Mouse (Mus musculus) lung, embryonic 15.5 days (tissue): Measurements from ENCODE around the gene Ppp2r5b. TPM values are rescaled to one million over a fixed set of nuclear protein-coding genes. Genes with fewer than 3 reads are reported as not detected.
A peak's percentile ranks its signal among the peaks of the same experiment; 100 is the strongest.

ENCODE experiments used
- ATAC-seq: fragments of 200-750 bp; cut with Nextera tagmentation; 2 replicates; pipeline ENCODE4 v1.8.0; 2017; ENCODE audit warnings: moderate number of reproducible peaks, borderline replicate concordance; ENCODE audit not compliant: low FRiP score, low TSS enrichment; ENCODE audit errors: extremely low read depth
- H3K27ac ChIP-seq: fragments of 300-500 bp; sonication (generic); 2 replicates; pipeline ENCODE4 v1.5.1; 2015; ENCODE audit warnings: moderate library complexity, mild to moderate bottlenecking, inconsistent platforms
- H3K27me3 ChIP-seq: fragments of 300-500 bp; sonication (generic); 2 replicates; pipeline ENCODE4 v1.6.1; 2015; ENCODE audit warnings: inconsistent platforms
- H3K36me3 ChIP-seq: fragments of 300-500 bp; sonication (generic); 2 replicates; pipeline ENCODE4 v1.6.1; 2015; ENCODE audit warnings: inconsistent platforms
- H3K4me1 ChIP-seq: fragments of 300-500 bp; sonication (generic); 2 replicates; pipeline ENCODE4 v1.6.1; 2015; ENCODE audit warnings: inconsistent platforms
- H3K4me2 ChIP-seq: fragments of 300-500 bp; sonication (generic); 2 replicates; pipeline ENCODE4 v1.6.1; 2015; ENCODE audit warnings: inconsistent platforms, mild to moderate bottlenecking, moderate library complexity
- H3K4me3 ChIP-seq: fragments of 300-500 bp; sonication (generic); 2 replicates; pipeline ENCODE4 v1.5.1; 2015; ENCODE audit warnings: mild to moderate bottlenecking, inconsistent platforms
- H3K9ac ChIP-seq: fragments of 300-500 bp; sonication (generic); 2 replicates; pipeline ENCODE4 v1.6.1; 2015; ENCODE audit warnings: inconsistent platforms
- H3K9me3 ChIP-seq: fragments of 300-500 bp; sonication (generic); 2 replicates; pipeline ENCODE4 v1.6.1; 2016; ENCODE audit warnings: inconsistent platforms
- WGBS: fragments of 180-500 bp; shearing (Covaris S2); methylation state at CpG from one replicate; pipeline ENCODE4 v1.1.7; 2015; 5-methylcytosine and 5-hydroxymethylcytosine counted together
- polyA plus RNA-seq: library from polyadenylated mRNA; unstranded; fragments of >200 nt; fragmentation: Nextera tagmentation; extraction: Ambion mirVana; gene quantifications from 2 replicates; pipeline ENCODE4 v1.2.1, GENCODE M21; 2015

The Ppp2r5b gene
- polyA plus RNA-seq, 1 experiment from 2014 or later, result 19.2 TPM

- H3K36me3 ChIP-seq, result peaks cover 8% of the 10 kb centered on the region; the same call in 1 of the 2 replicates
- H3K4me1 ChIP-seq, result peaks cover 15% of the 10 kb centered on the region
- WGBS, result 68% methylated on average over 2 of the region's 2 CpGs
- H3K4me2 ChIP-seq, result no peak overlapping the region
- H3K9me3 ChIP-seq, result no peaks in the 10 kb centered on the region
- no peaks in the 10 kb centered on the region for H3K27me3 ChIP-seq
- no peak for ATAC-seq
- no peak overlapping the region for H3K9ac ChIP-seq
- H3K27ac ChIP-seq, result no peak overlapping the region
- no peak overlapping the region for H3K4me3 ChIP-seq
These were observed 4.6 kb downstream of the Ppp2r5b start for GRCm38 (mm10) chr19:6231036-6231435.

DNA sequence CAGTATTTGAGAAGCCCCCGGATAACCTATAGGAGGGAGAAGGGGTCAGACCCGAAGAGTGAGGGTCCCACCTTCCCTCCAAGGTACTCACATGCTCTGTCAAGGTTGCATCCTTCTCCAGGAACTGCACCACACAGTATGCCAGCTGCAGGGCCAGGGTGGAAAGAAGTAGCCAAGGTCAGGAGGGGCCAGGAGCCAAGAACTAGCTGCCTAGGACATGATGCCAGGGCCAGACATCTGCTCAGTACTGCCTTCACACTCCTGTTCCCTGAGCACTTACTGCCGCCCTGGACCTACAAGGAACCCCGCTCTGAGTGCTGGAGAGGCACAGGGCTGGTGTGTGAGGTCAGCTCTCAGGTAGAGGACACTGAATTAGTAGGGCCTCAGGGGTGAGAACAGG is 5.3 kb downstream of the Ppp2r5b start:
- Histone ChIP-seq H3K4me3 (no peak overlapping the region), H3K27ac (no peak overlapping the region), H3K9ac (no peak overlapping the region), H3K9me3 (no peaks in the 10 kb centered on the region), H3K27me3 (no peaks in the 10 kb centered on the region), H3K4me2 (no peak overlapping the region), H3K4me1 (peaks cover 15% of the 10 kb centered on the region), H3K36me3 (peaks cover 8% of the 10 kb centered on the region; the same call in 1 of the 2 replicates)
- ATAC-seq, result no peak
- 73% methylated on average over 4 of the region's 4 CpGs for WGBS

GRCm38 (mm10) chr19:6227864-6228263 is 7.8 kb downstream of the Ppp2r5b start:
- no peaks in the 10 kb centered on the region for H3K27me3 ChIP-seq
- H3K9ac ChIP-seq, result no peak overlapping the region
- H3K9me3 ChIP-seq, result no peaks in the 10 kb centered on the region
- no peak overlapping the region for H3K4me2 ChIP-seq
- no peaks in the 10 kb centered on the region for H3K4me1 ChIP-seq
- H3K27ac ChIP-seq, result no peak overlapping the region
- peaks cover 8% of the 10 kb centered on the region; the same call in 1 of the 2 replicates for H3K36me3 ChIP-seq
- ATAC-seq, result no peak
- 88% methylated on average over 4 of the region's 4 CpGs for WGBS
- no peak overlapping the region for H3K4me3 ChIP-seq

DNA sequence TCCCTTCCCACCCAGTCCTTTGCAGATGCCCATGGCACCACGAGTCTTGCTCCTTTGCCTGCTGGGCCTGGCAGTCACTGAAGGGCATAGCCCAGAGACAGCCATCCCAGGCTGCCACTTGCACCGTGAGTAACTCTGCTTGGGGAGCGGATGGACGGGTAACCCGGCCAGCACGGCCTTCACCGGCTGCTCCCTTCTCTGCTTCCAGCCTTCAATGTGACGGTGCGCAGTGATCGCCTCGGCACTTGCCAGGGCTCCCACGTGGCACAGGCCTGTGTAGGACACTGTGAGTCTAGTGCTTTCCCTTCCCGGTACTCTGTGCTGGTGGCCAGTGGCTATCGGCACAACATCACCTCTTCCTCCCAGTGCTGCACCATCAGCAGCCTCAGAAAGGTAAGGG is 8.9 kb downstream of the Ppp2r5b start:
- no peak for ATAC-seq

GRCm38 (mm10) chr19:6226135-6226534 is 9.5 kb downstream of the Ppp2r5b start, which contains the start of gene Gpha2:
TSS of gene Gpha2 (plus strand) at chr19:6226380.
- Histone ChIP-seq H3K9me3 (no peaks in the 10 kb centered on the region), H3K27ac (no peak within 1 kb of the TSS), H3K4me1 (no peaks in the 10 kb centered on the region), H3K36me3 (0 out of 2 replicates have a peak, but pooled peaks cover 3% of the 10 kb centered on the region), H3K4me3 (no peak within 1 kb of the TSS), H3K9ac (no peak within 1 kb of the TSS), H3K4me2 (no peak within 1 kb of the TSS), H3K27me3 (no peaks in the 10 kb centered on the region)
- 10% methylated on average over 2 of the region's 2 CpGs for WGBS
- peak; percentile 23; the same call in 1 of the 2 replicates for ATAC-seq

More for the DNA sequence above, 8.9 kb downstream of the Ppp2r5b start:
- 0 out of 2 replicates have a peak, but pooled peaks cover 3% of the 10 kb centered on the region for H3K36me3 ChIP-seq
- H3K4me1 ChIP-seq, result no peaks in the 10 kb centered on the region
- no peak overlapping the region for H3K9ac ChIP-seq
- no peaks in the 10 kb centered on the region for H3K9me3 ChIP-seq
- H3K27me3 ChIP-seq, result no peaks in the 10 kb centered on the region
- no peak overlapping the region for H3K4me2 ChIP-seq
- H3K27ac ChIP-seq, result no peak overlapping the region
- 83% methylated on average over 14 of the region's 14 CpGs for WGBS
- no peak overlapping the region for H3K4me3 ChIP-seq

DNA sequence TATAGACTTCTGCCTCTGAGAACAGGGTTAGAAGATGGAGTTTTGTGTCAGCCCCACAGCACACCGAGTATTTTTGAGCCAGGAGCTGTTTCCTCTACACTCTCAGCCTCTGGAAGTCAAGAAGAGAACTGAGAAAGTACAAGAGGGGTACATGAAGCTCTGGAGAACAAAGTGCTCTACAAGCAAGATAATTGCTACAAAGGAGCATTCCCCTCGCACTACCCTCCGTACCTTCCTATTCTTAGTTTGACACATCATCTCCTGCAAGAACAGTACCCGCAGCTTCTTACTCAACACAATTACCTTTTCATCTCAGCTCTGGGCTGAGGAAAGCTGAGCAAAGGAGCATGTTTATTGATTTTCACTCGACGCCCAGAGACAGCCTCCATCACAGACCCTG is 17.1 kb downstream of the Ppp2r5b start:
- no peaks in the 10 kb centered on the region for H3K4me1 ChIP-seq
- WGBS, result 55% methylated on average over 6 of the region's 6 CpGs
- H3K4me2 ChIP-seq, result no peak overlapping the region
- no peaks in the 10 kb centered on the region for H3K36me3 ChIP-seq
- H3K4me3 ChIP-seq, result no peak overlapping the region
- no peak for ATAC-seq
- H3K9ac ChIP-seq, result no peak overlapping the region
- H3K9me3 ChIP-seq, result no peaks in the 10 kb centered on the region
- H3K27ac ChIP-seq, result no peak overlapping the region
- no peaks in the 10 kb centered on the region for H3K27me3 ChIP-seq

DNA sequence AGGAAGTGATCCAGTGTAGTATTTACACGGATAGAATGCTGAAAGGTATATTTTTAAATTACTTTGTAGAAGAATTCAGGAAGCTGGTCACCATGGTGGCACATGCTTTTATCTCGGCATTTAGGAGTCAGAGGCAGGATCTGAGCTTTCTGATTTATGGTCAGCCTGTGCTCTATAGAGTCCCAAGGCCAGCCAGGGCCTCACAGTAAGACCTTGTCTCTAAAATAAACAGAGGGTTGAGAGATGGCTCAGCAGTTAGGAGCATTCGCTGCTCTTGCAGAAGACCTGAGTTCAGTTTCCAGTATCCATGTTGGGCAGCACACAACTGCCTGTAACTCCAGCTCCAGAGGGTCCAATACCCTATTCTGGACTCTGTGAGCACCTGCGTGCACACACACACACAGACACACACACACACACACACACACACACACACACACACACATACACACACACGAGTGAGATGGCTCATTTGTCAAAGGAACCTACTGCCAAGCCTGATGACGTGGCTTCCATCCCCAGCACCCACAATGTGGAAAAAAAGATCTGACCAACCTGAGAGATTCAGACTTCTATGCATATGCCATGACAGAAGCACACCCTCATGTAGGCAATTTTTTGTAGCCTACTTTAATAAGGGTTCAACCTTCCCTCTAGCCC is 19.5 kb downstream of the Ppp2r5b start:
- no peak for ATAC-seq
- 51% methylated on average over 6 of the region's 6 CpGs for WGBS
- no peak overlapping the region for H3K9ac ChIP-seq

DNA sequence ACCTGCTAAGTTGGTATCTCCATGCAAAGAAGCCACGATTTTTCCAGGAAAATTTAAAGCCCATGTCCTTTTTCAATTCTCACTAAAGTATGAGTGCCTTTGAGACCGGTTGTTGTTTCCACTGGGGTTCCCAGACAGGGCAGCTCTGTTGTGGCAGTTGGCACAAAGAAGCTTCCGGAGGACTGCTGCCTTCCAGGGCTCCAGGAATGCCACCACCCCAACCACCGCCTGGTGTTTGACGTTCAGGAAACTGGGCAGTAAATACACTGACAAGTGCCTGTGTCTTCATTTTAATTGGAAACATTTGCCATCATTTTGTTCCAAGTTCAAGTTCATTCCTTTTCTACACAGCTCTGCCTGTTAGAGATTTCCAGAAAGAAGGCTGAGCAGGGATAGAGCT is 29.0 kb downstream of the Ppp2r5b start:
- Histone ChIP-seq H3K9ac (no peak overlapping the region), H3K27ac (no peak overlapping the region), H3K9me3 (no peaks in the 10 kb centered on the region), H3K27me3 (peaks cover 3% of the 10 kb centered on the region; the same call in 1 of the 2 replicates), H3K4me3 (no peak overlapping the region), H3K4me2 (no peak overlapping the region), H3K4me1 (no peaks in the 10 kb centered on the region), H3K36me3 (no peaks in the 10 kb centered on the region)
- ATAC-seq, result no peak
- 58% methylated on average over 5 of the region's 5 CpGs for WGBS

More for the DNA sequence above, 19.5 kb downstream of the Ppp2r5b start:
- H3K9me3 ChIP-seq, result no peaks in the 10 kb centered on the region
- H3K27ac ChIP-seq, result no peak overlapping the region
- H3K4me1 ChIP-seq, result no peaks in the 10 kb centered on the region
- no peaks in the 10 kb centered on the region for H3K27me3 ChIP-seq
- H3K4me2 ChIP-seq, result no peak overlapping the region
- no peak overlapping the region for H3K4me3 ChIP-seq
- no peaks in the 10 kb centered on the region for H3K36me3 ChIP-seq

DNA sequence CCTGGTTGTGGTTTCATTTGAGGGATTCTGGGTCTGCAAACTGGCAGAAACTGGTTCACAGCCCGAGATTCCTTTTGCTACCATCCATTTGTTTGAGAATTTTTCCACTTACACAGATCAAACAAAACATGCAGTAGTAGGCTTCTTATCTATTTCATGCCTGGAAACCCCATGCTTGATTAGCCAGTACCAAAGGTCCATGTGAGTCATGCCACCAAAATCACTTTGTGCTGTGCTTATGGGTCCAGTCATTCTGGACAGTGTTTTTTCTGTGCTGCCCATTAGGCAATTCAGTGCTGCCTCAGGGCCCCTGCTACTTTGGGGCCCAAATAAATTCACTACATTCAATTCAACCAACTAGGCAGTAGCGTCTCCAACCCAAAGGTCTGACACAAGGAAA is 31.4 kb downstream of the Ppp2r5b start:
- H3K9me3 ChIP-seq, result no peaks in the 10 kb centered on the region
- WGBS, result 60% methylated on average over 2 of the region's 2 CpGs
- no peak overlapping the region for H3K9ac ChIP-seq
- no peaks in the 10 kb centered on the region for H3K36me3 ChIP-seq
- no peaks in the 10 kb centered on the region for H3K4me1 ChIP-seq
- no peak for ATAC-seq
- H3K4me3 ChIP-seq, result no peak overlapping the region
- H3K27me3 ChIP-seq, result 0 out of 2 replicates have a peak, but pooled peaks cover 3% of the 10 kb centered on the region
- no peak overlapping the region for H3K4me2 ChIP-seq
- no peak overlapping the region for H3K27ac ChIP-seq

DNA sequence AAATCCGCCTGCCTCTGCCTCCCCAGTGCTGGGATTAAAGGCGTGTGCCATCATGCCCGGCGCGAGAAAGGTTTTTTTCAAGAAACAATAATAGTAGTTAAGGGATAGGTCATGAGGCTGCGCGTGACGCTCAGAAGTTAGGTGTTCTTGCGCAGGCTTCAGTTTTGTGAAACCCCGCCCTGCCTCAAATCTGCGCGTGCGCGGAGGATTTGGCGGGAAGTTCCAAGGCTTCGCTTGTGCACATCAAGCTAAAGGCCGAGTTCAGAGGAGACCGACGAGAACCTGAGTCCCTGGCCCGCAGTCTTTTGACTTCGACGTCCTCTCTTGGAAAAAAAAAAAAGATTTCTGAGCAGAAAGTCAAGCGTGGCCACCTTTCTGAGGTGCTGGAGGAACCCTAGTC is 51.5 kb downstream of the Ppp2r5b start, which contains the start of gene Majin:
Majin (plus strand) TSS at position 258 of the 400 bp plus-strand sequence.
- Histone ChIP-seq H3K27me3 (no peaks in the 10 kb centered on the region), H3K27ac (no peak within 1 kb of the TSS), H3K9me3 (no peaks in the 10 kb centered on the region), H3K9ac (no peak within 1 kb of the TSS), H3K4me2 (no peak within 1 kb of the TSS), H3K4me1 (no peaks in the 10 kb centered on the region), H3K36me3 (no peaks in the 10 kb centered on the region), H3K4me3 (no peak within 1 kb of the TSS)
- WGBS, result 84% methylated on average over 23 of the region's 23 CpGs
- ATAC-seq, result no peak

DNA sequence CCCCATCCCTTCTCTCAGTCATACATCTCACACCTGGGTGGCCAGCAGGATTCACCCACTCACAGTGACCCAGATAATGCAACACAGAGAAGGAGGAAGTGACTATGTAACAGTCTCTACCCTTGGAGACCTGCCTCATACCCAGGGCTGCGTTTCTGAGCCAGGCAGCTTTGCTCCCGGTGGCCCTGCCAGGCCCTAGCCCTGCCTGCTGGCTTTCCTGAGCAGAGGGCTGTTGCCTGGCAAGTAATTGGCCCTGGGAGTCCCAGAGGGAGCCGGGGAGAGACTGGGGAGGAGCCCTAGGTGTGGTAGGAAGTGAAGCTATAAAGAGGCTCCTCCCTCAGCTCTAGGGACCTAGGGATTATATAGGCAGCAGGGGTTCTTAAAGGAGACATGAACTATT is 53.1 kb downstream of the Ppp2r5b start:
- H3K27ac ChIP-seq, result no peak overlapping the region
- no peak for ATAC-seq
- H3K9me3 ChIP-seq, result no peaks in the 10 kb centered on the region
- no peaks in the 10 kb centered on the region for H3K4me1 ChIP-seq
- H3K4me3 ChIP-seq, result no peak overlapping the region
- H3K27me3 ChIP-seq, result no peaks in the 10 kb centered on the region
- 19% methylated on average over 3 of the region's 3 CpGs for WGBS
- H3K36me3 ChIP-seq, result no peaks in the 10 kb centered on the region
- H3K9ac ChIP-seq, result no peak overlapping the region
- no peak overlapping the region for H3K4me2 ChIP-seq

DNA sequence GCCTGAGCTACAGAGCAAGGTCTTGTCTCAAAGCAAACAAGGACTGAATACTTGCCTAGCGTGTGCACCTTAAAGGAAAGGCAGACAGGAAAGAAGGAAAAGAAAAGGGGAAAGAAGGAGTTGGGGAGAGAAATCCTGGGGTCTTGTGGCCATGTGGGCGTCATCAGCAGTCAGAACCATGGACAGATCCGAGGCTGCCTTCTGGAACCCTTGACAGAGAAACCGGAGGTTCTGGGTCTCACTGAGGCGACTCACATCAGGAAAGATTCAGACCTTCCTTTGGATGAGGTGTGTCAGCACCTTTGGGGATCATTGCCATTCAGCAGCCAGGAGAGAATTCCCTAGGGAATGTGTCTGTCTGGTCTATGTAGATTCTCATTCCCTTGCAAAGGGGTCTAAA is 54.0 kb downstream of the Ppp2r5b start:
- Histone ChIP-seq H3K27ac (no peak overlapping the region), H3K4me2 (no peak overlapping the region), H3K4me3 (no peak overlapping the region), H3K9me3 (no peaks in the 10 kb centered on the region), H3K9ac (no peak overlapping the region), H3K4me1 (no peaks in the 10 kb centered on the region), H3K27me3 (no peaks in the 10 kb centered on the region), H3K36me3 (no peaks in the 10 kb centered on the region)
- WGBS, result 9% methylated on average over 5 of the region's 5 CpGs
- ATAC-seq, result no peak
